Mouse (Mus musculus) hindbrain, postnatal 0 days (tissue): ENCODE measurements around the gene Zfp341. TPM values are rescaled to one million over a fixed set of nuclear protein-coding genes. Genes with fewer than 3 reads are reported as not detected.

ENCODE experiments used
- ATAC-seq: fragments of 200-750 bp; cut with Nextera tagmentation; 2 replicates; pipeline ENCODE4 v1.8.0; 2017; ENCODE audit warnings: mild to moderate bottlenecking, moderate TSS enrichment, moderate library complexity
- DNase-seq: peaks from one replicate; pipeline ENCODE4 v3.0.0-alpha.2; 2015; ENCODE audit warnings: low spot score
- H3K27ac ChIP-seq: fragments of 300-500 bp; sonication (generic); 2 replicates; pipeline ENCODE4 v1.5.1; 2014; ENCODE audit warnings: mild to moderate bottlenecking
- H3K27me3 ChIP-seq: fragments of 300-500 bp; sonication (generic); 2 replicates; pipeline ENCODE4 v1.6.1; 2014; ENCODE audit warnings: low read length, mixed read lengths; ENCODE audit not compliant: insufficient read depth
- H3K36me3 ChIP-seq: fragments of 300-500 bp; sonication (generic); 2 replicates; pipeline ENCODE4 v1.6.1; 2014; ENCODE audit warnings: low read length, mixed read lengths; ENCODE audit not compliant: insufficient read depth
- H3K4me1 ChIP-seq: fragments of 300-500 bp; sonication (generic); 2 replicates; pipeline ENCODE4 v1.6.1; 2014; ENCODE audit warnings: antibody characterized with exemption, low read length, mixed read lengths; ENCODE audit not compliant: insufficient read depth
- H3K4me2 ChIP-seq: fragments of 300-500 bp; sonication (generic); 2 replicates; pipeline ENCODE4 v1.6.1; 2014; ENCODE audit warnings: low read depth, mild to moderate bottlenecking, low read length, moderate library complexity, mixed read lengths
- H3K4me3 ChIP-seq: fragments of 300-500 bp; sonication (generic); 2 replicates; pipeline ENCODE4 v1.5.1; 2014; ENCODE audit warnings: low read length
- H3K9ac ChIP-seq: fragments of 300-500 bp; sonication (generic); replicated peaks from 2 replicates; pipeline ENCODE4 v1.6.1; 2014; ENCODE audit warnings: mild to moderate bottlenecking, low read length, moderate library complexity, mixed read lengths
- H3K9me3 ChIP-seq: fragments of 300-500 bp; sonication (generic); 2 replicates; pipeline ENCODE4 v1.6.1; 2016; ENCODE audit warnings: low read length, mixed read lengths
- CTCF ChIP-seq: IDR thresholded peaks from 2 replicates; pipeline ENCODE4 v1.5.1; 2016; ENCODE audit warnings: antibody characterized with exemption, control low read depth, low read depth
- WGBS: fragments of 180-500 bp; shearing (Covaris S2); extraction: QIAGEN DNeasy Blood & Tissue Kit; methylation state at CpG from one replicate; pipeline ENCODE4 v1.1.7; 2014; 5-methylcytosine and 5-hydroxymethylcytosine counted together
- polyA plus RNA-seq: library from polyadenylated mRNA; unstranded; fragments of >200 nt; fragmentation: Nextera tagmentation; extraction: Ambion mirVana; gene quantifications from 2 replicates; pipeline ENCODE4 v1.2.1, GENCODE M21; 2015
- total RNA-seq: library from RNA; depleted of rRNA; stranded (reverse); fragments of >200 nt; gene quantifications from 2 replicates; pipeline ENCODE4 v1.2.3, GENCODE M21; 2014

Gene Zfp341
- total and polyA plus RNA-seq, 2 experiments from 2014 or later, result 1.5 to 8.5 TPM

GRCm38 (mm10) chr2:154642712-154643385 lies 29.8 kb downstream of the Zfp341 start:
- ATAC-seq, result no peak
- DNase-seq, result no peak
- peaks cover 52% of the 10 kb centered on the region for H3K36me3 ChIP-seq
- peak; percentile 21; the same call in 1 of the 2 replicates for TF ChIP-seq CTCF
- no peak overlapping the region for H3K9ac ChIP-seq
- no peak overlapping the region for H3K4me3 ChIP-seq
- H3K27me3 ChIP-seq, result no peaks in the 10 kb centered on the region
- 91% methylated on average over 6 of the region's 6 CpGs for WGBS
- H3K4me2 ChIP-seq, result no peak overlapping the region
- no peak overlapping the region for H3K27ac ChIP-seq
- no peaks in the 10 kb centered on the region for H3K4me1 ChIP-seq
- no peaks in the 10 kb centered on the region for H3K9me3 ChIP-seq

DNA sequence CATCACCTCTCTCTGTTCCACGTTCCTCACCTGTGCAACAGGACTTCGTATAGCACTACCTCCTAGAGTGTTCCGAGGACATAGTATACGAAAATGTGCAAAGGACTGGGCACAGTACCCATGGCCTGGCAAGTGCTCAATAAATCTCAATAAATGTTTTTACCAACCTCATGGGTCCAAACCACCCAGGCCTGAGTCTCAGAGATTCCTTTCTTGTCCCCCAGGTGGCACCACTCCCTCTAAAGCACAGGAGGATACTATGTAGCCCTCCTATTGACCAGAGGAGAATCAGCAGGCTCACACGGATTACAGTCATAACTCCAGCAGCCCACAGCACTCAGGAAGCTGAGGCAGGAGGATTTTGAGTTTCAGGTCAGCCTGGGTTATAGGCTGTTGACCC lies 33.5 kb downstream of the Zfp341 start:
- H3K27me3 ChIP-seq, result no peaks in the 10 kb centered on the region
- DNase-seq (peak; percentile 43), ATAC-seq (0 out of 2 replicates have a peak, but pooled peaks have one; percentile 39)
- H3K4me3 ChIP-seq, result no peak overlapping the region
- 76% methylated on average over 5 of the region's 5 CpGs for WGBS
- no peaks in the 10 kb centered on the region for H3K9me3 ChIP-seq
- H3K4me2 ChIP-seq, result no peak overlapping the region
- no peak overlapping the region for H3K27ac ChIP-seq
- no peak overlapping the region for H3K9ac ChIP-seq
- no peaks in the 10 kb centered on the region for H3K4me1 ChIP-seq
- TF ChIP-seq CTCF, result peak; percentile 64
- H3K36me3 ChIP-seq, result peaks cover 27% of the 10 kb centered on the region; the same call in 1 of the 2 replicates

- H3K9me3 ChIP-seq, result no peaks in the 10 kb centered on the region
- 21% methylated on average over 3 of the region's 3 CpGs for WGBS
- no peaks in the 10 kb centered on the region for H3K4me1 ChIP-seq
- H3K4me2 ChIP-seq, result no peak overlapping the region
- DNase-seq (peak; percentile 54), ATAC-seq (no peak)
- peaks cover 27% of the 10 kb centered on the region; the same call in 1 of the 2 replicates for H3K36me3 ChIP-seq
- no peaks in the 10 kb centered on the region for H3K27me3 ChIP-seq
- H3K27ac ChIP-seq, result no peak overlapping the region
- TF ChIP-seq CTCF, result peak; percentile 66
- H3K9ac ChIP-seq, result no peak overlapping the region
- no peak overlapping the region for H3K4me3 ChIP-seq
Measured at GRCm38 (mm10) chr2:154648086-154648485, 35.0 kb downstream of the Zfp341 start.

DNA sequence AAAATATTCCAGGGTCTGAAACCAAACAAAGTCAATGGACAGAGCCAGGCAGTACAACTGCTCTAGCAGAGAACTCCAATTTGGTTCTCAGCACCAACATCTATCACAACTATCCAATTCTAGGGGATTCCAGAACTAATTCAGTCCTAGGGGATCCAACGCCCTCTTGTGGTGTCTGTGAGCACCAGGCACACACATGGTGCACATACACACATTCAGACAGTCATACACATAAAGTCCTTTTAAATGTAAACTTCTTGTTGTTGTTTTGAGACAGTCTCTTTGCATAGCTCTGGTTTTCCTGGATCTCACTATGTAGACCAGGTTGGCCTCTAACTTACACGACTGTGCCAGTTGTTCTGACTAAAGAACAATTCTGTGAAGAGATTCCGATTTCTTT lies 37.3 kb downstream of the Zfp341 start:
- no peak for ATAC-seq

DNA sequence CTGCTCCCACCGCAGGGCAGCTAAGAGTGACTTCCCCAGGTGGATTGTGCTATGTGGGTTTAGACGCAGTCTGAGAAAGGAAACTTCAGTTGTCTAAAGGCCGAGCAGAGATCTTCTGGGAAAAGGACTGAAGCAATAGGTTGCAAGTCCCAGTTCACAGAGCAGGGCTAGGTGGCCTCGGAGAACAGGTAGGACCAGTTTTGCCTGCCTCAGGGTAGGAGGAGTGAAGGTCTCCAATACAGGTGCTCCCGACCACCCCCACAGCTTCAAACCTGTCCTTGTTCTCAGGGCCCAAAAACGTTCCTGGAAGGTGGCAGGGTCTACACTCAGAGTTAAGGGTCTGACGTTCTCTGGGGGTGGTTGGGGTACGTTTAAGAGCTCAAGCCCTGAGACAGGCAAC lies 38.3 kb downstream of the Zfp341 start, which contains the start of gene Chmp4b:
Gene Chmp4b (plus strand): TSS at position 343 of the 400 bp plus-strand sequence.
- no peaks in the 10 kb centered on the region for H3K36me3 ChIP-seq
- no peak within 1 kb of the TSS for H3K4me3 ChIP-seq
- ATAC-seq, result no peak
- no peak within 1 kb of the TSS for H3K9ac ChIP-seq
- no peak for DNase-seq
- H3K4me2 ChIP-seq, result no peak within 1 kb of the TSS
- H3K27ac ChIP-seq, result no peak within 1 kb of the TSS
- no peak for TF ChIP-seq CTCF
- no peaks in the 10 kb centered on the region for H3K27me3 ChIP-seq
- no peaks in the 10 kb centered on the region for H3K4me1 ChIP-seq
- 54% methylated on average over 8 of the region's 8 CpGs for WGBS
- H3K9me3 ChIP-seq, result no peaks in the 10 kb centered on the region

More for the DNA sequence above, 37.3 kb downstream of the Zfp341 start:
- WGBS, result 76% methylated on average over 3 of the region's 3 CpGs
- Histone ChIP-seq H3K4me2 (no peak overlapping the region), H3K9me3 (no peaks in the 10 kb centered on the region), H3K9ac (no peak overlapping the region), H3K36me3 (peaks cover 8% of the 10 kb centered on the region; the same call in 1 of the 2 replicates), H3K27me3 (no peaks in the 10 kb centered on the region), H3K4me3 (no peak overlapping the region), H3K4me1 (no peaks in the 10 kb centered on the region), H3K27ac (no peak overlapping the region)
- TF ChIP-seq CTCF, result 0 out of 2 replicates have a peak, but pooled peaks have one; percentile 12
- DNase-seq, result no peak

DNA sequence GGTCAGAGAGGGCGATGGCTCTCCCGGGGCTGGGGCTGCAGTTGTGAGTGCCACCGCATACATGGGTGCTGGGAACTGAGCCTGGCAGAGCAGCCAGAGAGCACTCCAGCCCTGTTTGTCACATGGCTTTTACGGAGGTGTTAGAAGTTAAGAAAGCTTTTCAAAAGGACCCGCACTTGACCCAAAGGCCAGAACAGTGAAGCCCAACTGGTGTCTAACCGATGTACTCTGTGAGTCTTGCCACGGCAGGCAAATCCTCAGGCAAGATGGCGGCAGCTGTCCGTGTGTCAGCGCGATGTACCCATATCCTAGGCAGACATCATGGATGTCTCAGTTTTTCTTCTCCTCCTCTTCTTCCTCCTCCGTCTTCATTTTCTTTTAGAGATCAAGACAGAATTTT lies 41.9 kb downstream of the Zfp341 start:
- no peak for ATAC-seq
- WGBS, result 96% methylated on average over 12 of the region's 12 CpGs
- Histone ChIP-seq H3K9ac (no peak overlapping the region), H3K27me3 (no peaks in the 10 kb centered on the region), H3K36me3 (no peaks in the 10 kb centered on the region), H3K9me3 (no peaks in the 10 kb centered on the region), H3K4me2 (no peak overlapping the region), H3K4me3 (no peak overlapping the region), H3K27ac (no peak overlapping the region), H3K4me1 (peaks cover 15% of the 10 kb centered on the region)
- DNase-seq, result no peak
- no peak for TF ChIP-seq CTCF

- ATAC-seq, result no peak
- H3K27ac ChIP-seq, result no peak overlapping the region
- DNase-seq, result no peak
- H3K36me3 ChIP-seq, result no peaks in the 10 kb centered on the region
- no peak overlapping the region for H3K4me3 ChIP-seq
- no peaks in the 10 kb centered on the region for H3K9me3 ChIP-seq
- H3K9ac ChIP-seq, result no peak overlapping the region
- peaks cover 15% of the 10 kb centered on the region for H3K4me1 ChIP-seq
- no peak for TF ChIP-seq CTCF
- peak overlapping the region; percentile 50; the same call in 1 of the 2 replicates for H3K4me2 ChIP-seq
- WGBS, result 87% methylated on average over 2 of the region's 2 CpGs
- no peaks in the 10 kb centered on the region for H3K27me3 ChIP-seq
Measured at GRCm38 (mm10) chr2:154655878-154656414, 42.8 kb downstream of the Zfp341 start.
